Mouse (Mus musculus) right cerebral cortex, postnatal 25 days (tissue): ENCODE results near the gene Serpinh1.
A peak's percentile ranks its signal among the peaks of the same experiment; 100 is the strongest.

ENCODE experiments used
- DNase-seq: peaks from one replicate; pipeline ENCODE4 v3.0.0; 2022

The Serpinh1 gene

GRCm38 (mm10) chr7:99366716-99367115 is 13.7 kb upstream of the Serpinh1 start:
- no peak for DNase-seq

GRCm38 (mm10) chr7:99365069-99365468 is 12.0 kb upstream of the Serpinh1 start:
- peak; percentile 67 for DNase-seq

- no peak for DNase-seq
These were observed 9.1 kb upstream of the Serpinh1 start for GRCm38 (mm10) chr7:99362137-99362536.

GRCm38 (mm10) chr7:99360803-99361414 is 7.9 kb upstream of the Serpinh1 start:
- DNase-seq, result no peak

- peak; percentile 65 for DNase-seq
These were observed 7.2 kb upstream of the Serpinh1 start for GRCm38 (mm10) chr7:99360021-99360802.

- no peak for DNase-seq
These were observed 5.3 kb upstream of the Serpinh1 start for GRCm38 (mm10) chr7:99358371-99358770.

GRCm38 (mm10) chr7:99357201-99357600 is 4.2 kb upstream of the Serpinh1 start:
- DNase-seq, result no peak

- DNase-seq, result no peak
These were observed 3.3 kb upstream of the Serpinh1 start for GRCm38 (mm10) chr7:99356244-99356930.

- peak; percentile 72 for DNase-seq
These were observed 2.7 kb upstream of the Serpinh1 start for GRCm38 (mm10) chr7:99355731-99356131.

- no peak for DNase-seq
These were observed 1.1 kb downstream of the Serpinh1 start for GRCm38 (mm10) chr7:99351802-99352517.

- no peak for DNase-seq
These were observed 1.8 kb downstream of the Serpinh1 start for GRCm38 (mm10) chr7:99351104-99351801.

- no peak for DNase-seq
These were observed 3.0 kb downstream of the Serpinh1 start for GRCm38 (mm10) chr7:99349782-99350720.

GRCm38 (mm10) chr7:99348883-99349282 is 4.2 kb downstream of the Serpinh1 start:
- DNase-seq, result no peak

GRCm38 (mm10) chr7:99347268-99347667 is 5.8 kb downstream of the Serpinh1 start:
- DNase-seq, result no peak

GRCm38 (mm10) chr7:99343577-99343976 is 9.5 kb downstream of the Serpinh1 start:
- no peak for DNase-seq

- DNase-seq, result no peak
These were observed 12.3 kb downstream of the Serpinh1 start for GRCm38 (mm10) chr7:99340736-99341135.

GRCm38 (mm10) chr7:99332774-99333480 is 20.1 kb downstream of the Serpinh1 start:
- peak; percentile 63 for DNase-seq

GRCm38 (mm10) chr7:99330012-99330411 is 23.0 kb downstream of the Serpinh1 start:
- no peak for DNase-seq

GRCm38 (mm10) chr7:99328847-99329246 is 24.2 kb downstream of the Serpinh1 start:
- DNase-seq, result no peak

- DNase-seq, result no peak
These were observed 26.9 kb downstream of the Serpinh1 start for GRCm38 (mm10) chr7:99326128-99326527.

- DNase-seq, result no peak
These were observed 28.2 kb downstream of the Serpinh1 start for GRCm38 (mm10) chr7:99324810-99325209.
